Mouse (Mus musculus): ENCODE results near the gene Mmadhc.

DNA sequence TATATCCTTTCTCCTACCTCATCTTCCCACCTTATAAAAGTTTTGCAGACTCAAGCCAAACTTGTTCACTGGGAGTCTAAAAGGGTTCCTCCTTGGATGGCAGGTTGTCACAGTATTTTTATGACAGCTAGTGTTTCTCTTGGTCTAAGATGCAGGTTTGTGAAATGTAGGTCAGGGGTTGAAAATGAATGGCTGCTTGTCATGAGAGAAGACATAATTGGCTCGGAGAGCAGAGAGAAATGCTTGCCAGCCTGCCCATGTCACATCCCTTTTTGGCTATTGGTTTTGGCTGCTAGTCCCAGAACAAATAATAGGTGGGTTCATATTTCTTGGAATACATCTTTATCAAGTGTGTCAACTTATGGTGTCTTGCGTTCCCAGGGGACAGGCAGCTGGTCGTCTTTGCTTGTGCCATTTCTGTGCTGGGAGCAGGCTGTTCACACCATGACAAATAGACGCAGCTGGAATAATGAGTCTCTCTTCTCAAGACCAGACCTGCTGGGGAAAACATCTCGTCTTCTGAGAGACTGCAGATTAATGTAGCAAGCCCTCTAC is 35.2 kb upstream of the Mmadhc start:
- TF ChIP-seq CTCF (IDR thresholded peaks at IDR 0.05; ENCODE audit: insufficient read depth, low read length) = no peak
- TF ChIP-seq POLR2A (IDR thresholded peaks at IDR 0.05; ENCODE audit: borderline replicate concordance, extremely low read depth, low read depth, low read length) = no peak
